ENCODE assay signal across 28 mouse cellular contexts in genomic region chr4:135967086-135967760, GRCm38 (mm10). TPM values are rescaled to one million over a fixed set of nuclear protein-coding genes. Genes with fewer than 3 reads are reported as not detected.
DNase-seq lines count a peak whose midpoint lies in the region; ATAC-seq and TF ChIP-seq lines count a peak whose summit lies in the region.
"Had no signal": no experiment of that assay in that cellular context is flagged by ENCODE, and none has a peak within 500 bp of the region (broad histone marks: within the 10 kb centered on the region; RNA-seq: fewer than 3 reads in every experiment).

No protein-coding gene starts in this region.

- H3K9ac ChIP-seq in liver, postnatal 0 days (replicated peaks), result no peak overlapping the region
- no peak overlapping the region for H3K9ac ChIP-seq in liver, embryonic 11.5 days (ENCODE audit: low read depth, low read length)
- H3K9ac ChIP-seq: embryonic facial prominence, embryonic 13.5 days; forebrain, embryonic 12.5 days; forebrain, embryonic 15.5 days; heart, embryonic 13.5 days; hindbrain, embryonic 14.5 days had no signal

- ATAC-seq in liver, postnatal 0 days, result no peak
- no peak for ATAC-seq in liver, embryonic 11.5 days (replicated peaks; ENCODE audit: low FRiP score)
- ATAC-seq: activated CD4-positive, CD25-positive, alpha-beta regulatory T cell, adult 4 months; CD4-positive, CD25-positive, alpha-beta regulatory T cell, adult 4 months; forebrain, embryonic 15.5 days; hindbrain, postnatal 0 days; inflammation-experienced regulatory T-cells, adult 6 months; intestine, embryonic 16.5 days had no signal

- no peak overlapping the region for H3K4me2 ChIP-seq in liver, postnatal 0 days (ENCODE audit: low read depth, low read length)
- no peak overlapping the region for H3K4me2 ChIP-seq in liver, embryonic 11.5 days
- H3K4me2 ChIP-seq: embryonic facial prominence, embryonic 13.5 days; forebrain, embryonic 12.5 days; forebrain, embryonic 15.5 days; heart, embryonic 13.5 days; hindbrain, embryonic 14.5 days had no signal

- no peak for TF ChIP-seq CTCF in cerebellum, adult 2 months (IDR thresholded peaks at IDR 0.05; ENCODE audit: borderline replicate concordance, insufficient read depth, low read depth, low read length)
- no peak for TF ChIP-seq CTCF in gastrocnemius, adult 2 months (IDR thresholded peaks at IDR 0.05)
- no peak for TF ChIP-seq CTCF in liver, postnatal 0 days (IDR thresholded peaks at IDR 0.05; ENCODE audit: low read depth)
- no peak for TF ChIP-seq CTCF in E14TG2a.4 (conservative IDR thresholded peaks at IDR 0.05; ENCODE audit: low read length)

- peaks cover 40% of the 10 kb centered on the region for H3K36me3 ChIP-seq in liver, postnatal 0 days (replicated peaks; ENCODE audit: insufficient read depth, low read length)
- H3K36me3 ChIP-seq in liver, embryonic 11.5 days (ENCODE audit: control insufficient read depth, insufficient read depth, low read length), result peaks cover 17% of the 10 kb centered on the region; the same call in 1 of the 2 replicates
- H3K36me3 ChIP-seq in E14TG2a.4 (ENCODE audit: insufficient read depth, low read length), result peaks cover 50% of the 10 kb centered on the region

- no peak overlapping the region for H3K27ac ChIP-seq in cerebellum, adult 2 months (ENCODE audit: insufficient read depth, low read length)
- no peak overlapping the region for H3K27ac ChIP-seq in gastrocnemius, adult 2 months
- H3K27ac ChIP-seq in liver, postnatal 0 days (ENCODE audit: low read depth), result no peak overlapping the region
- H3K27ac ChIP-seq in liver, embryonic 11.5 days (ENCODE audit: low read depth, low read length), result no peak overlapping the region
- H3K27ac ChIP-seq: embryonic facial prominence, embryonic 13.5 days; forebrain, embryonic 12.5 days; forebrain, embryonic 15.5 days; heart, embryonic 10.5 days; heart, embryonic 13.5 days; hindbrain, embryonic 14.5 days; hindbrain, postnatal 0 days had no signal

- no peak for TF ChIP-seq POLR2A in cerebellum, adult 2 months (IDR thresholded peaks at IDR 0.05; ENCODE audit: borderline replicate concordance, insufficient read depth, low read length)

- 66% methylated on average over 18 of the region's 18 CpGs for WGBS in cerebellum, adult 2 months
- WGBS in liver, postnatal 0 days (ENCODE audit: insufficient replicate concordance), result 86% methylated on average over 18 of the region's 18 CpGs
- WGBS in liver, embryonic 11.5 days, result 88% methylated on average over 18 of the region's 18 CpGs

- TF ChIP-seq EP300 in liver, postnatal 0 days (IDR thresholded peaks at IDR 0.05; ENCODE audit: low read depth), result no peak

- H3K9me3 ChIP-seq in liver, postnatal 0 days (ENCODE audit: low read length), result no peaks in the 10 kb centered on the region
- no peaks in the 10 kb centered on the region for H3K9me3 ChIP-seq in liver, embryonic 11.5 days (ENCODE audit: control insufficient read depth, low read length)
- H3K9me3 ChIP-seq in E14TG2a.4 (ENCODE audit: low read length), result no peaks in the 10 kb centered on the region
- H3K9me3 ChIP-seq: embryonic facial prominence, embryonic 13.5 days; forebrain, embryonic 12.5 days; forebrain, embryonic 15.5 days; heart, embryonic 10.5 days; heart, embryonic 13.5 days had no signal

- intact Hi-C loops in gastrocnemius, adult 2 months (cut with DNase I), result no loop called here

- no peak overlapping the region for H3K4me3 ChIP-seq in cerebellum, adult 2 months (replicated peaks; ENCODE audit: insufficient read depth, low read depth, low read length)
- no peak overlapping the region for H3K4me3 ChIP-seq in gastrocnemius, adult 2 months
- no peak overlapping the region for H3K4me3 ChIP-seq in liver, postnatal 0 days (ENCODE audit: low read depth, low read length)
- H3K4me3 ChIP-seq in liver, embryonic 11.5 days (ENCODE audit: low read depth, low read length), result no peak overlapping the region
- H3K4me3 ChIP-seq in E14TG2a.4 (replicated peaks; ENCODE audit: low read length), result 0 out of 2 replicates have a peak overlapping the region, but pooled peaks have one; percentile 3
- H3K4me3 ChIP-seq: embryonic facial prominence, embryonic 13.5 days; erythroblast, embryonic 14.5 days; forebrain, embryonic 12.5 days; forebrain, embryonic 15.5 days; heart, embryonic 10.5 days; heart, embryonic 13.5 days had no signal

- H3K4me1 ChIP-seq in cerebellum, adult 2 months (ENCODE audit: control insufficient read depth, insufficient read depth, low read length), result peaks cover 6% of the 10 kb centered on the region
- H3K4me1 ChIP-seq in liver, postnatal 0 days (ENCODE audit: insufficient read depth), result peaks cover 24% of the 10 kb centered on the region
- peaks cover 29% of the 10 kb centered on the region for H3K4me1 ChIP-seq in liver, embryonic 11.5 days (replicated peaks; ENCODE audit: control insufficient read depth, insufficient read depth, low read length)
- peaks cover 77% of the 10 kb centered on the region for H3K4me1 ChIP-seq in E14TG2a.4 (replicated peaks; ENCODE audit: low read depth, low read length)

- DNase-seq in cerebellum, adult 11-12 months, result peak; percentile 60
- no peak for DNase-seq in cerebellum, adult 2 months
- peak; percentile 20 for DNase-seq in gastrocnemius, adult 2 months
- DNase-seq in gastrocnemius, postnatal 10 days, result no peak
- peak; percentile 15 for DNase-seq in liver, postnatal 0 days
- DNase-seq in liver, embryonic 11.5 days (ENCODE audit: low spot score), result no peak
- DNase-seq in layer of hippocampus, adult 9-11 months, result no peak
- DNase-seq: adrenal gland, postnatal 14 days; cerebellum, adult 11 months; cerebellum, postnatal 14 days; gastrocnemius, postnatal 14 days; heart, adult 18-20 months; heart, postnatal 14 days; heart, postnatal 4 days; kidney, adult 18-20 months had no signal

- no peaks in the 10 kb centered on the region for H3K27me3 ChIP-seq in cerebellum, adult 2 months (ENCODE audit: control insufficient read depth, insufficient read depth, low read length)
- no peaks in the 10 kb centered on the region for H3K27me3 ChIP-seq in liver, postnatal 0 days (ENCODE audit: insufficient read depth, low read length)
- H3K27me3 ChIP-seq in liver, embryonic 11.5 days (replicated peaks; ENCODE audit: control insufficient read depth, insufficient read depth, low read length), result no peaks in the 10 kb centered on the region
- H3K27me3 ChIP-seq in E14TG2a.4 (ENCODE audit: insufficient read depth, low read length), result peaks cover 9% of the 10 kb centered on the region
- H3K27me3 ChIP-seq: embryonic facial prominence, embryonic 13.5 days; forebrain, embryonic 12.5 days; forebrain, embryonic 15.5 days; heart, embryonic 13.5 days had no signal

RNA-seq across cellular contexts. Expression of gene Gale, which starts 3.7 kb away (rescaled TPM):
- 39.6 and 42.9 TPM in 2 replicates for polyA plus RNA-seq in cerebellum, adult 2 months (2012; rRNA removed)
- total RNA-seq in gastrocnemius, adult 2 months (2021), result under 1 TPM in 1 of 2 experiments, not detected in 1; 0.47 TPM
- 1 to 10 TPM; 2.8 to 4.0 TPM for total RNA-seq in gastrocnemius, postnatal 10 days (2021)
- 82.2 and 96.5 TPM in 2 replicates for polyA plus RNA-seq in liver, postnatal 0 days (2015; fragmentation: Nextera tagmentation; extraction: Ambion mirVana)
- polyA plus RNA-seq in liver, embryonic 11.5 days (2014; fragmentation: Nextera tagmentation; extraction: Ambion mirVana), result 47.7 and 49.8 TPM in 2 replicates

RNA-seq across cellular contexts. Expression of gene Lypla2, which starts 5.2 kb away (rescaled TPM):
- polyA plus RNA-seq in cerebellum, adult 2 months (2012; rRNA removed), result 123 and 127 TPM in 2 replicates
- 10 to 100 TPM; 25.6 to 30.4 TPM for total RNA-seq in gastrocnemius, adult 2 months (2021)
- 10 to 100 TPM; 31.4 to 35.0 TPM for total RNA-seq in gastrocnemius, postnatal 10 days (2021)
- polyA plus RNA-seq in liver, postnatal 0 days (2015; fragmentation: Nextera tagmentation; extraction: Ambion mirVana), result 54.2 and 55.5 TPM in 2 replicates
- 104 and 106 TPM in 2 replicates for polyA plus RNA-seq in liver, embryonic 11.5 days (2014; fragmentation: Nextera tagmentation; extraction: Ambion mirVana)

RNA-seq across cellular contexts. Expression of gene Pithd1, which starts 19.8 kb away (rescaled TPM):
- 127 and 130 TPM in 2 replicates for polyA plus RNA-seq in cerebellum, adult 2 months (2012; rRNA removed)
- 10 to 100 TPM; 23.3 to 28.5 TPM for total RNA-seq in gastrocnemius, adult 2 months (2021)
- 10 to 100 TPM; 22.0 to 23.5 TPM for total RNA-seq in gastrocnemius, postnatal 10 days (2021)
- 42.9 and 45.2 TPM in 2 replicates for polyA plus RNA-seq in liver, postnatal 0 days (2015; fragmentation: Nextera tagmentation; extraction: Ambion mirVana)
- polyA plus RNA-seq in liver, embryonic 11.5 days (2014; fragmentation: Nextera tagmentation; extraction: Ambion mirVana), result 96.9 and 106 TPM in 2 replicates

RNA-seq across cellular contexts. Expression of gene Hmgcl, which starts 21.0 kb away (rescaled TPM):
- 86.9 and 98.7 TPM in 2 replicates for polyA plus RNA-seq in cerebellum, adult 2 months (2012; rRNA removed)
- total RNA-seq in gastrocnemius, adult 2 months (2021), result 10 to 100 TPM; 31.7 to 43.4 TPM
- 10 to 100 TPM; 43.7 to 49.2 TPM for total RNA-seq in gastrocnemius, postnatal 10 days (2021)
- 351 and 364 TPM in 2 replicates for polyA plus RNA-seq in liver, postnatal 0 days (2015; fragmentation: Nextera tagmentation; extraction: Ambion mirVana)
- polyA plus RNA-seq in liver, embryonic 11.5 days (2014; fragmentation: Nextera tagmentation; extraction: Ambion mirVana), result 97.1 and 104 TPM in 2 replicates

RNA-seq across cellular contexts. Expression of gene Fuca1, which starts 46.7 kb away (rescaled TPM):
- polyA plus RNA-seq in cerebellum, adult 2 months (2012; rRNA removed), result 46.5 and 47.9 TPM in 2 replicates
- total RNA-seq in gastrocnemius, adult 2 months (2021), result 10 to 100 TPM; 17.0 to 23.0 TPM
- 10 to 100 TPM; 36.1 to 41.4 TPM for total RNA-seq in gastrocnemius, postnatal 10 days (2021)
- 45.2 and 50.7 TPM in 2 replicates for polyA plus RNA-seq in liver, postnatal 0 days (2015; fragmentation: Nextera tagmentation; extraction: Ambion mirVana)
- 39.6 and 47.7 TPM in 2 replicates for polyA plus RNA-seq in liver, embryonic 11.5 days (2014; fragmentation: Nextera tagmentation; extraction: Ambion mirVana)

Comparison
In these comparisons a context has a peak if more than half of its experiments do, and no peak if none do; other contexts are left out.
1. DNase-seq: peak in cerebellum, adult 11-12 months (single experiment), gastrocnemius, adult 2 months (single experiment) and liver, postnatal 0 days (single experiment); none in cerebellum, adult 2 months (0 of 2), gastrocnemius, postnatal 10 days (single experiment), liver, embryonic 11.5 days (single experiment) and layer of hippocampus, adult 9-11 months (single experiment).